Mouse (Mus musculus): ENCODE measurements around the gene Asap2. TPM values are rescaled to one million over a fixed set of nuclear protein-coding genes. Genes with fewer than 3 reads are reported as not detected.

The Asap2 gene
- polyA plus RNA-seq, 1 experiment: 0.77 TPM

- TF ChIP-seq POLR2A (IDR thresholded peaks at IDR 0.05; ENCODE audit: control insufficient read depth, low read depth, low read length): no peak
- TF ChIP-seq CTCF (IDR thresholded peaks at IDR 0.05; ENCODE audit: control insufficient read depth, insufficient read depth, insufficient replicate concordance, low read depth, low read length): no peak
- H3K36me3 ChIP-seq (ENCODE audit: control insufficient read depth, insufficient read depth, low read length): no peaks in the 10 kb centered on the region
- H3K4me3 ChIP-seq (ENCODE audit: control insufficient read depth, low read depth, low read length): no peak overlapping the region
- no peak overlapping the region for H3K27ac ChIP-seq (ENCODE audit: control insufficient read depth, insufficient read depth, low read depth, low read length)
- no peaks in the 10 kb centered on the region for H3K27me3 ChIP-seq (ENCODE audit: control insufficient read depth, insufficient read depth, low read length)
- peaks cover under 1% of the 10 kb centered on the region; the same call in 1 of the 2 replicates for H3K4me1 ChIP-seq (ENCODE audit: control insufficient read depth, insufficient read depth, low read length)
Measured at GRCm38 (mm10) chr12:21220596-21220995, 230.3 kb downstream of the Asap2 start.

GRCm38 (mm10) chr12:21223923-21224322, 233.7 kb downstream of the Asap2 start:
- Histone ChIP-seq H3K36me3 (ENCODE audit: control insufficient read depth, insufficient read depth, low read length) (no peaks in the 10 kb centered on the region), H3K27me3 (ENCODE audit: control insufficient read depth, insufficient read depth, low read length) (no peaks in the 10 kb centered on the region), H3K27ac (ENCODE audit: control insufficient read depth, insufficient read depth, low read depth, low read length) (no peak overlapping the region), H3K4me3 (ENCODE audit: control insufficient read depth, low read depth, low read length) (no peak overlapping the region), H3K4me1 (ENCODE audit: control insufficient read depth, insufficient read depth, low read length) (peaks cover 2% of the 10 kb centered on the region; the same call in 1 of the 2 replicates)
- TF ChIP-seq POLR2A (IDR thresholded peaks at IDR 0.05; ENCODE audit: control insufficient read depth, low read depth, low read length) (no peak), CTCF (IDR thresholded peaks at IDR 0.05; ENCODE audit: control insufficient read depth, insufficient read depth, insufficient replicate concordance, low read depth, low read length) (no peak)

- Histone ChIP-seq H3K27ac (ENCODE audit: control insufficient read depth, insufficient read depth, low read depth, low read length) (no peak overlapping the region), H3K4me1 (ENCODE audit: control insufficient read depth, insufficient read depth, low read length) (0 out of 2 replicates have a peak, but pooled peaks cover 2% of the 10 kb centered on the region), H3K27me3 (ENCODE audit: control insufficient read depth, insufficient read depth, low read length) (no peaks in the 10 kb centered on the region), H3K36me3 (ENCODE audit: control insufficient read depth, insufficient read depth, low read length) (no peaks in the 10 kb centered on the region), H3K4me3 (ENCODE audit: control insufficient read depth, low read depth, low read length) (peak overlapping the region; percentile 66)
- no peak for TF ChIP-seq CTCF (IDR thresholded peaks at IDR 0.05; ENCODE audit: control insufficient read depth, insufficient read depth, insufficient replicate concordance, low read depth, low read length)
- TF ChIP-seq POLR2A (IDR thresholded peaks at IDR 0.05; ENCODE audit: control insufficient read depth, low read depth, low read length): no peak
Measured at GRCm38 (mm10) chr12:21225358-21225757, 235.1 kb downstream of the Asap2 start.

GRCm38 (mm10) chr12:21226316-21226715, 236.1 kb downstream of the Asap2 start:
- H3K36me3 ChIP-seq (ENCODE audit: control insufficient read depth, insufficient read depth, low read length): no peaks in the 10 kb centered on the region
- TF ChIP-seq POLR2A (IDR thresholded peaks at IDR 0.05; ENCODE audit: control insufficient read depth, low read depth, low read length): no peak
- no peak for TF ChIP-seq CTCF (IDR thresholded peaks at IDR 0.05; ENCODE audit: control insufficient read depth, insufficient read depth, insufficient replicate concordance, low read depth, low read length)
- 0 out of 2 replicates have a peak, but pooled peaks cover 2% of the 10 kb centered on the region for H3K4me1 ChIP-seq (ENCODE audit: control insufficient read depth, insufficient read depth, low read length)
- peak overlapping the region; percentile 61 for H3K4me3 ChIP-seq (ENCODE audit: control insufficient read depth, low read depth, low read length)
- H3K27ac ChIP-seq (ENCODE audit: control insufficient read depth, insufficient read depth, low read depth, low read length): no peak overlapping the region
- no peaks in the 10 kb centered on the region for H3K27me3 ChIP-seq (ENCODE audit: control insufficient read depth, insufficient read depth, low read length)

- H3K36me3 ChIP-seq (ENCODE audit: control insufficient read depth, insufficient read depth, low read length): no peaks in the 10 kb centered on the region
- H3K27ac ChIP-seq (ENCODE audit: control insufficient read depth, insufficient read depth, low read depth, low read length): no peak overlapping the region
- no peak overlapping the region for H3K4me3 ChIP-seq (ENCODE audit: control insufficient read depth, low read depth, low read length)
- TF ChIP-seq POLR2A (IDR thresholded peaks at IDR 0.05; ENCODE audit: control insufficient read depth, low read depth, low read length): no peak
- TF ChIP-seq CTCF (IDR thresholded peaks at IDR 0.05; ENCODE audit: control insufficient read depth, insufficient read depth, insufficient replicate concordance, low read depth, low read length): no peak
- no peaks in the 10 kb centered on the region for H3K27me3 ChIP-seq (ENCODE audit: control insufficient read depth, insufficient read depth, low read length)
- H3K4me1 ChIP-seq (ENCODE audit: control insufficient read depth, insufficient read depth, low read length): 0 out of 2 replicates have a peak, but pooled peaks cover 2% of the 10 kb centered on the region
Measured at GRCm38 (mm10) chr12:21227076-21227980, 237.1 kb downstream of the Asap2 start.

GRCm38 (mm10) chr12:21228650-21229049, 238.4 kb downstream of the Asap2 start:
- H3K4me3 ChIP-seq (ENCODE audit: control insufficient read depth, low read depth, low read length): no peak overlapping the region
- H3K4me1 ChIP-seq (ENCODE audit: control insufficient read depth, insufficient read depth, low read length): 0 out of 2 replicates have a peak, but pooled peaks cover 2% of the 10 kb centered on the region
- no peak overlapping the region for H3K27ac ChIP-seq (ENCODE audit: control insufficient read depth, insufficient read depth, low read depth, low read length)
- no peaks in the 10 kb centered on the region for H3K36me3 ChIP-seq (ENCODE audit: control insufficient read depth, insufficient read depth, low read length)
- no peak for TF ChIP-seq CTCF (IDR thresholded peaks at IDR 0.05; ENCODE audit: control insufficient read depth, insufficient read depth, insufficient replicate concordance, low read depth, low read length)
- TF ChIP-seq POLR2A (IDR thresholded peaks at IDR 0.05; ENCODE audit: control insufficient read depth, low read depth, low read length): no peak
- no peaks in the 10 kb centered on the region for H3K27me3 ChIP-seq (ENCODE audit: control insufficient read depth, insufficient read depth, low read length)

GRCm38 (mm10) chr12:21229076-21229918, 239.0 kb downstream of the Asap2 start:
- Histone ChIP-seq H3K27ac (ENCODE audit: control insufficient read depth, insufficient read depth, low read depth, low read length) (no peak overlapping the region), H3K36me3 (ENCODE audit: control insufficient read depth, insufficient read depth, low read length) (no peaks in the 10 kb centered on the region), H3K4me1 (ENCODE audit: control insufficient read depth, insufficient read depth, low read length) (0 out of 2 replicates have a peak, but pooled peaks cover 2% of the 10 kb centered on the region), H3K27me3 (ENCODE audit: control insufficient read depth, insufficient read depth, low read length) (no peaks in the 10 kb centered on the region), H3K4me3 (ENCODE audit: control insufficient read depth, low read depth, low read length) (no peak overlapping the region)
- TF ChIP-seq POLR2A (IDR thresholded peaks at IDR 0.05; ENCODE audit: control insufficient read depth, low read depth, low read length) (no peak), CTCF (IDR thresholded peaks at IDR 0.05; ENCODE audit: control insufficient read depth, insufficient read depth, insufficient replicate concordance, low read depth, low read length) (no peak)
